Mouse (Mus musculus): ENCODE measurements around the gene Zc3hc1.
A peak's percentile ranks its signal among the peaks of the same experiment; 100 is the strongest.

Zc3hc1 gene

DNA sequence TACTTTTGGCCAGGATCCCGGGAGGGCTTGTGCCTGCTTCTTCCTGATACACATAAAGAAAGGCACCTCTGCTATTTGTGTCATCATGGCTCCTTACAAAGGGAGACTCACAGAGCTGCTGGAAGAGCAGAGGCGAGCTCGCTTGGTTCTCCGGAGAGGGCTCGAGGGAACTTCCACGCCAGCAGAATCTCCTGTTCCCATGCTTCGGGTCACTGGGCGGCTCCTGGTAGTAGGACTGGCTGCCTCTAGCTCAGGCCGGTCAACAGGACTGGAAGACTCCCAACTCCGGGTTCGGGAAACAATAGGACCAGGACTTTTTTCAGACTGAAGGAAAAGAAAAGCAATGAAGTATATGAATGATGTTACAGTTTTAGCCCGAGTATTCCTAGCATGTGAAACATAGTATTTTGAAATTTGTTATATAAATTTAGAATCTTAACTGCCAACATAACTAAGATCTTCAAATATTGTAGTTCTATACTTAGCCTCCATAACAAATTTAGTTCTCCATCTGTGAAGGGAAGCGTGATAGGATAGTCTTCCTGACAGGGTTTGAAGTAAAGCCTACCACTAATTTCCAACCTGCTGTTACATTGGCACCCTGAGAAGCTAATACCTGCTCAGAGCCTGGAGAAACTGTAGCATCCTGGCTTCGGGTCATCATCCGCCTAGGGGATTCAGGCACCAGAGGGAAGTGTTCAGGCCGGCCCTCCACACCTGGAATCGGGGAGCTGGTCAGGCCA lies 18.0 kb downstream of the Zc3hc1 start:
- no peak for DNase-seq (ENCODE audit: low spot score)

DNA sequence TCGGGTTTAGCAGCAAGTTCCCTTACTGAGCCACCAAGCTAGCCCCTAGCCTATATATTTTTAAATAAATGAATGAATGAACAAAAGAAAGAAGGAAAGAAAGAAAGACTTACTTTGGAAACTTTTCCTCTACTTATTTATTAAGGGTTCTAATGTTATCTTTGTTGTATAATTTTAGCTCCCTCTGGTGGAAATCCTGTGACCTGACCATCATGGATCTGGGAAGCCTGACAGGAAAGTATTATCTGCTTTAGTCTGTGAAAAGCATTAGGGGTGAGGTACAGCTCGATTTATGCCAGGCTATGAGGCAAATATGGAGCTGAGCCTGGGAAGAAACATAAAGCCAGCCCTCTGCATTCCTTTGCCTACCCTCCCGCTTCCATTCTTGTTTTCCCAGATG lies 21.5 kb downstream of the Zc3hc1 start:
- DNase-seq (ENCODE audit: low spot score) = peak; percentile 55

DNA sequence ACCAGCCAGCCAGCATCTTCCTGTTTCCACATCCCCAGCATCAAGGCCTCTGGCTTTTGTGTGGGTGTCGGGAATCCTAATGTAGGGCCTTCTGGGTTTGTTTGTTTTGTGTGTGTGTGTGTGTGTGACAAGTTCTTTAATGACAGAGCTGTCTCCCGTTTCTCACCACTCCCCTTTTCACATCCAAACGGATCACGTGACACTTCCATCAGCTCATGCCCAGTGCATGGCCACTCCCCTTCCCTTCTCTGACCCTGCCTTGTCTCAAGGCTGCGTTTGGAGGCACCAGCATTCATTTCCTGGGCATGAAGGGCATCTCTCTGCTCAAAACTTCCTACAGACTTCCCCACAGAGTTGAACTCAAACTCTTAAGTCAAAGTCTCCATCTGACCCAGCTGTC lies 27.0 kb downstream of the Zc3hc1 start:
- DNase-seq (ENCODE audit: low spot score) = no peak

DNA sequence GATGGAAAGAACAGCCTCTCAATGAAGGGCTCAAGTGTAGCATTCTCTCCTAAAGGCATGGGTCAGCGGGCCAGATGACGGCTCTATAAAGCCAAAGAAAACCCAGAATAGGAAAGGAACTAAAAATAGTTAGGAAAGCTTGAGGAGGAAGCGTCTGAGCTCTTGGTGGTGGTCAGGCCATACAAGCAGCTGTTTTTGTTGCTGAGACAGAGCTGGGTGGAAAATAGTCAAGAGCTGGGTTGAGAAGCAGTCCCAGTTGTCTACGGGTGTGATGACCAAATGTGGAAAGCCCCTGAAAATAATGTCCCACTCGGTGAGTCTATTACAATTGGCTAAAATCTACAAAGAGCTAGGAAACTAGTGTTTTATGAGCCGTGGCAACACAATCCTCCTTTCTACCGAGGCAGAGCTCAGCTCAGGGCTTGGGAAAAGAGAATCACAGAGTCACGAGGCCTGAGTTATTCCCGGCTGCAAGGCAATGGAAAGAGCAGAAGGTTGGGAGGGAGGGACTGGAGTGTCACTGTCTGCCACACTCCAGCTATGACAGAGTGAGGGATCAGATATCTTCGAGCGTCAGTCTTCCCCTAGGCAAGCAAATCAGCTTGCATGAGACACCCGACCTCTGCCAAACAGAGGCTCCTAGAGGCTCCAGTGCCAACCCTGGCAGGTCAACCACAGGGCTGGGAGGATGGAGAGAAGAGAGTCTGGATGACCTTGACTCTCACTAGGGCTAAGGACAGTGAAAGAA lies 30.9 kb downstream of the Zc3hc1 start:
- DNase-seq (ENCODE audit: low spot score) = no peak

DNA sequence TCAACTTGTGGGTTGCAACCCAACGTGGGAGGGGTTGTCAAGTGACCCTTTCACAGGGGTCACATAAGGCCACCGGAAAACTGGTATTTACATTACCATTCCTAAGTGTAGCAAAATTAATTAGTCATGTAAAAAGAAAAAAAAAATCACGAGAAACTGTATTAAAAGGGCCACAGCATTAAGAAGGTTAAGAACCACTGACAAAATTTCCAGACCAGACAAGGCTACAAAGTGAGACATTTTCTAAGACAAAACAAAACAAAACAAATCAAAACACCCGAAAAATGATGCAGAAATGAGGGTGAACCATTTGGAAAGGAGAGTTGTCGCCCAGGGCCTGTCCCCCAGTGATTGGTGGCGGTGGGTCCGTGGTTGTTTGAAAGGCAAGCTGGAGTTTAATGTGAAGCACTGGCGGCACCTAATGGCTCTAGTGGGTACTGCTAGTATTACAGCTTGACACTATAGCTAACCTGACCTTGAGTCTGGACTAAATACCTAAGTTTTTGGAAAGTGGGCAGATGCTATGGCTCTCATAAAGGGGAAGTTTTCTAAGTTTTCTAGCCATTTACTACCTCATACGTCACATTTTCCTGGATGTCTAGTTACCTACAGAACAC lies 33.2 kb downstream of the Zc3hc1 start:
- peak; percentile 91 for DNase-seq (ENCODE audit: low spot score)

DNA sequence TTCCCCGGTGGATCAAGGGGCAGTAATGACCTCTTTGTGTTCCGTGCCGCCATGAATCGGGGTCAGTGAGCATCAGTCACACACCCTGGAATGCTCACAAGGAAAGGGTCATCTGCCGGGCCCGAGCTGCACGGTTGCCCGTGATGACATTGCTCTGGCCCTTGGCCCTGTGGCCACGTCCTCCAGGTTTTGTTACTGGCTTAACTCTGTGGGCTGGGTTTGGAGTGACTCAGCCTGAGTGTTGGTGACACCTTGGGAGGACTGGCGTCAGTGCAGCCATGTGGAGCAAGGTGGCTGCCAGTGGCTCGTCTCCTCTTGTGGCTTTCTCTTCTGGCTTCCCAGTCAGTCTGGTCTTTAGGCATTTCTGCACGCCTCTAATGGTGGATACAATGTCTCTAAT lies 34.1 kb downstream of the Zc3hc1 start:
- DNase-seq (ENCODE audit: low spot score) = no peak

DNA sequence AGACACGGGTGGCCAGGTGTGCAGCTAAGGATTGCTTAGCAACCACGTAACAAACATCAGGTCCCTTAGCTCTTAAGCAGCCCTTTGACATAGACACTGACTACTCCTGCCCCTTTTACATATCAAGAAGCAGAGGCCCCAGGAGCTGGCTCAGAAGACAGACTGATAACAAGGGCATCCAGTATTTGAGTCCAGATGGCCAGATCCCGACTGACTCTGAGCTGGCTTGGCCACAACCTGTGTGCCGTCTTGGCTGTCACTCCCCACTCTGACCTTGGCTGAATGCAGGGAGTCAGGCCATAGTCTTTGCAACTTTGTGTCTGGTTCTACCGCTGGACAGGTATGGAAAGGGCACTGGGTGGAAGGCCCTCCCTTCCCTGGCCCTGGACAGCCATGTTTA lies 34.7 kb downstream of the Zc3hc1 start:
- no peak for DNase-seq (ENCODE audit: low spot score)

DNA sequence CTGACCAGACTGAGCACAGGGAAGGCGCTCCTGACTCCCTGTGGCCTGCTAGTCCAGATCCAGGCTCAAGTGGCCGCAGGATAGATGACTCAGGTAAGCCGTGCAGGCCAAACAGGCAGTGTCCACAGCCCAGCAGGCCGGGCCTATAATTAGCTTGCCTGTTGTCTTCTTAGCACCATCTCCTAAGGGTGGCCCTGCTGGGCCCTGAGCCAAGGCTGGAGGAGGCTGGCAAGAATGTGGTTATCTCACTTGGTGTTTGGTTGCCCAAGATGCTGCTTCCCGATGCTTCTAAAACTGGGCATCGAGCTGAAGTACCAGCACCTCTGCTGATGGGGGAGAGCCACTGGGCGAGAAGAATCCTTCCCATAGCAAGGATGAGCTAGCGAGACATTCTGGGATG lies 35.1 kb downstream of the Zc3hc1 start:
- DNase-seq (ENCODE audit: low spot score) = no peak

DNA sequence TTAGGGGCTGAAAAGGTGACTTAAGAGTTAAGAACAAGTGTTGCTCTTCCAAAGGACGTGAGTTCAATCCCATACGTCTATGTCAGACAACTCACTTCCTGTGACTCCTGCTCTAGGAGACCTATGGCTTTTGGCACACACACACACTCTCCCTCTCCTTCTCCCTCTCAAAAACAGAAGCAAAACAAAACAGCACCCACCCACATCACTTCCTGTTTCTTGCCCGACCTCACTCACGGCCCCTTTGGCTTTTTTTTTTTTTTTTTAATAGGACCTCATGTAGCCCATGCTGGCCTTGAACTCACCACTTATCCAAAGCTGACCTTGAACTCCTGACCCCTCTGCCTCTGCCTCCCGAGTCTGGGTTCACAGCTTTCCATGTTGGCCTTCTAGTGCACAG lies 36.1 kb downstream of the Zc3hc1 start:
- DNase-seq (ENCODE audit: low spot score) = no peak

DNA sequence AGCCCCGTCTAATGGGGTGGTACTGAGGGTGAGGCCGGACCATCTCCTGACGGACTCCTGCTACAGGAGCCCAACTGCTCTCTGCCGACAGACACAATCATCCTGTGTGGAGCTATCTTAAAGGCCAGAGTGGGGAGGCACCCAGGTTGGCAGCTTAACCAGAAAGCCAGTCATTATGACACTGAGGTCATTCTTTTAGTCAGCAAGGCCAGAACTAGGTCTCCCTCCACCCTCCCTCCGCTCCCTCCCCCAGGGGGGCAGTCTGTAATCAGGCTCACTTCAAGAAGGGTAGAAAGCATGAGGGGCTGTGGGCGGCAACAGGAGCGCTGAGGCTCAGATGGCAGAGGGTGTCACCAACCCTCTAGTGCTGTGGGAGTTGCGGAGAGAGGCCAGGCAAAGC lies 37.2 kb downstream of the Zc3hc1 start:
- no peak for DNase-seq (ENCODE audit: low spot score)

DNA sequence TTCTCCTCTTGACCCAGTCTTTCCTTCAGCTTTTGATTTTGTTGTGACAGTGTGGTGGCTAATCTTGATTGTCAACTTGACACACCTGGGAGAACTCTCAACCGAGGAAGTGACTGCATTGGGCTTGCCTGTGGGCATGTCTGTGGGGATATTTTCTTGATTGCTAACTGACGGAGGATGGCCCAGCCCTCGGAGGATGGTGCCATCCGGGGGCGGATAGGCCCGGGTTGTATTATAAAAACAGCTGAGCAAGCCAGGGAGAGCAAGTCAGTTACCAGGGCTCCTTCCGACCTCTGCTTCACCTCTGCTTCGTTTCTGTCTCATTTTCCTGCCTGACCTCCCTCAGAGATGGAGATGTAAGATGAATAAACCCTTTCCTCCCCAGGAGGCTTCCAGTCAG lies 38.1 kb downstream of the Zc3hc1 start:
- no peak for DNase-seq (ENCODE audit: low spot score)

DNA sequence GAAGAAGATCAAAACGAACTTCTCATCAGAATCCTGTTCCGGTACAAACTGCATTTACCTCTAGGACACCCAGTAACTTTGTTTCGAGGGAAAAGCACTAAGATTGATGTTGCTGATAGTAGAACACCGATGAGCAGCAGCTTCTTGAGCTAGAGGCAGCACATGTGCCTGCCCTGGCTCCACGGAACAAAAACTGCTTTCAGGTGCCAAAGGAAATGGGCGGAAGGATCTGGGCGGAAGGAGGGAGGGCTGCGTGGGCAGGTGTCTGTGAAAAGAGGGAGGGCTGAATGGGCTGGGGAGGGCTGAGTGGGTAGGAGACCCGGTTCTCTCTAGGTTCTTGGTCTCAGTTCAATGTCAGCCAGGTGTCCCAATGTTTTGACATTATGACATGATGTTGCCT lies 39.5 kb downstream of the Zc3hc1 start:
- DNase-seq (ENCODE audit: low spot score) = no peak

DNA sequence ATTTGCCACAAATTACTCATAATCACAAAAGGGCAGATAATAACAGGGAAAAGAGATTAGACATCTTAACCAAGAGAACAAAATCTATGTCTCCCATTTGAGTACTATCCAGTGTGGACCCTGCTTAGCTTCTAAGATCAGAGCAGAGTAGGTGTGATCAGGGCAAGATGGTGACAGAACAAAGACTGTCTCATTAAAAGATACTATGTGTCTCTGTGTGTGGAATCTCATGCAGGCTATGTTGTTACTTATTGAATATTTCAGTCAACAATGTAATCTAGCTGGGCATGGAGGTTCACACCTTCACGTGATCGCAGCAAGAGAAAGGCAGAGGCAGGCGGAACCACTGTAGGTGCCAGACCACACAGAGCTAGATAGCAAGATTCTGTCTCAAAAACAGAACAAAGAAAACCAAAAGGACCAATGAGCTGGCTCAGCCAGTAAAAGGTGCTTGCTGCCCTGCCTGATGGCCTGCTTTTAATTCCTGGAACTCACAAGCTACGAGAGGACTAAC lies 43.5 kb downstream of the Zc3hc1 start:
- no peak for DNase-seq (ENCODE audit: low spot score)

DNA sequence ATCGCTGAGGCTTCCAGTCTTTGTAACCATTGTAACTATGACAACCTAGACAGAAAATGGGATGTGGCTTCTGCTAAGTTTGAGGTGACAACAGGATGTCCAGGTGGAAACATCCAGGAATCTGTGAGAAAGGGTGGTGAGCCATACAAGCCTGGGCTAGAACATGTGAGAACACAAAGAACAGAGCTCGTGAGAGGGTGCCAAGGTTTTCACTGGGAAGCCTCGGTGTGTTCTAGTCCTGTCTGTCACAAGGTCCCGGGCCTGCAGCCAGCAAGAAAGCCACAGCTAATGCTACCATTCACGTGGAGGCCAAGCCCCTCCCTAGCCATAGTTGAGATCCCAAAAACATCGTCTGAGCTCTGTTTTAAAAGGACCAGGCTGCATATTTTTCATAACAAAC lies 44.1 kb downstream of the Zc3hc1 start:
- peak; percentile 89 for DNase-seq (ENCODE audit: low spot score)

DNA sequence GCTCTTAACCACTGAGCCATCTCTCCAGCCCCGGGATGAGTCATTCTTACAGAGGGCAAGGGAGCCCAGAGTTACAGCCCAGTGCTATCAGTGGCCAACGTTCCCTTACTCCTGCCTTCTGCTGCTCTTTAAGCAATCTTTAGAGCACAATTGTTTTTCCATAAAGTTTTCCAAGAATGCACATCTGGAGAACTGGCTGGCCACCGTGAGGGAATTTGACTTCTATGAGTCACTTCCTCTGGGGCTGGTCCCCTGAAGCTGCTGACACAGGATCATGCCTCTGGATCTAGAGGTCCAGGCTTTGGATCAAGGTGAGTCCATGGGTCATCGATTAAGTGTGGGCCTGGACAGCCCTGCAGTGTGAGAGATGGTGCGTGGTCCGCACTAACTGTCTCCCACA lies 46.8 kb downstream of the Zc3hc1 start:
- DNase-seq (ENCODE audit: low spot score) = peak; percentile 79

DNA sequence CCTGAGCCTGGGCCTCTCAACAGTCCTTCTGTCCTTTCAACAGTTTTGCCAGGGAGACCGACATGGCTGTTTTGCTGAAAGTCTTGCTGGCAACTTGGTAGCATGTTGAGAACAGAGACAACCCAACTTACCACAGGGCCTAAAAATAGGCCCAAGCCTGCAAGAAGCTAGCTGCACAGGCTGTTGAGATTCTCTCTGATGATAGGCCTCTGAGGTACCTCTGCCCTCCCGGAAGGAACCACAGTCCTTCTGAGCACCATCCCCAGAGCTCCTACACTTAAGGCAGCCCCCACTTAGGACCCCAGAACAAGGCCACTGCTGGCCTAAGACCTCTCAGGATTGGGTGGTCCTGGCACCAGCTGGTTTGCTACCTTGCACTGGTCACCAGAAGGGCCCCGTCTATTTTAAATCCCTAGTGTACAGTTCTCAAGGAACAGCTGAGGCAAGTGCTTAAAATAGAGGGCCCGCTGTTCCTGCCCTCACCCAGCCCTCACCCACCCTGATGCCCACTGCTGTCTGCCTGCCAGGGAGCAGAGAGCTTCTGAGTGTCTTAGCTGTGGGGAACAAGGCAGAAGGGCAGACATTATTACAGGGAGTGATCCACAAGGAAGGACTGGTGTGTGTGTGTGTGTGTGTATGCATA lies 50.5 kb downstream of the Zc3hc1 start:
- no peak for DNase-seq (ENCODE audit: low spot score)

DNA sequence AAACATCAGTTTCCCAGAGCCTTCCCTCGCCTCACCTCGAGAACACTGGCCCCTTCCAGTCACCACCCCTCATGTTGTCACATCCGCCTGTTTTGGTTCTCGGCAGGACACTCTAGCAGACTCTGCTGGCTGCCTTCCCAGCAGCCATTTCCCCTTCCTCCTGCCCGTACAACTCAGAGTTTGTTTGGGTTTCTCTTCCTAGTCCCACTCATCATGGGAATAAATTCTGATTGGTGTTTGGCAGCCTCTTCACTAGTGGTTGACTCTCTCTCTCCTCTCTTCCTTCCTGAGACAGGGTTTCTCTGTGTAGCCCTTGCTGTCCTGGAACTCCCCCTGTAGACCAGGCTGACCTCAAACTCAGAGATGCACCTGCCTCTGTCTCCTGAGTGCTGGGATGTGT lies 53.9 kb downstream of the Zc3hc1 start:
- peak; percentile 55 for DNase-seq (ENCODE audit: low spot score)

DNA sequence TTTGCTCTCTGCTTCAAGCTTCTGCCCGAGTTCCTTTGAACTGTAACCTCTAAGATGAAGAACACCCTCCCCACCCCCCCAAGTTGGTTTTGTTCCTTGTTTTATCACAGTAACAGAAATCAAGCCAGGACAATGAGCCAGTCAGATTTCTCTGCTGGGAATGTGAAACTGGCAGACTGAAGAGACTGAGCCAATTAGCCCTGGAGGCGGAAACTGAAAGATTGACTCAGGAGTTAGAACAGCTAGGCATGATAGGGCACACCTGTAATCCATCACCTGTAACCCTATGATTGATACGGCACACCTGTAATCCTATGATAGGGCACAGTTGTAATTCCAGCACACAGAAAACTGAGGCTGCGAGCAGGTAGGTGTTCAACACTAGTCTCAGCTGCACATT lies 58.6 kb downstream of the Zc3hc1 start:
- no peak for DNase-seq (ENCODE audit: low spot score)

DNA sequence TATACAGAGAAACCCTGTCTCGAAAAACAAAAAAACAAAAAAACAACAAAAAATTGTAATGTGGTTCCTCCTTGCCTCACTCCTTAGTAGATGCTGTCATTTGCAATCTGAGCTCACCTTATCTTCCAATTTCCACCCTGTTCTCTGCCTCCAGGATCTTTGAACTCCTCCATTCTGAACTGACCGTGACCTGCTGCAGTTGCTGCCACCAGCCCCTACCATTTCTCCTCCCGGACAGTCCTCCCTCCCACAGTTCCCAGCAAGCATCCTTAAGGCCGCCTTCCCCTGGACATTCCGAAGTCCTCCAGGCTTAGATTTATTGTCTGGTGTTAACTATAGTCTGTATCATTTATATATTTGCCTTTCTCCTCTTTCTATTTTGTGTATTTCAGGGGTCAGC lies 60.1 kb downstream of the Zc3hc1 start:
- no peak for DNase-seq (ENCODE audit: low spot score)

DNA sequence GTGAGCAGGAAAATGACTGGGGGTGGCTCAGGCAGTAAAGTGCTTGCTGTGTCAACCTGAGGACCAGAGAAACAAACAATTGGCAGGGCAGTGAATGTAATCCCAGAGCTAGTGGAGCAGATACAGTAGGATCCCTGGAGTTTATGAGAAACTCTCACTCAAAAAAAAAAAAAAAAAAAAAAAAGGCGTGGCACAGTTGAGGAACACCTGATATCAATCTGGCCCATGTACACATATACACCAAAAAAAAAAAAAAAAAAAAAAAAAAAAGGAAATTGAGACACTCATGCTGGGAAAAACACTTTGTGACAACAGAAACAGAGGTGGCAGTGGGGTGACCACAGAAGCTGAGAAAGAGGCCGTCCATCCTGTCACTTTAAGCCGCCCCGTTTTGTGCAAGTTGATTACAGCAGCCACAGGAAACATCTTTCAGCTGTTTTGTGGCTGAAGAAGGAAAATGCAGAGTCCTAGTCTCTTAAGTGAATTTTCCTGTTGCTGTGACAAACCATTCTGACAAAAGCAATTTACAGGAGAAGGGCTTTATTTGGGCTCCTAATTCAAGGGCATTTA lies 64.8 kb downstream of the Zc3hc1 start:
- DNase-seq (ENCODE audit: low spot score) = no peak

DNA sequence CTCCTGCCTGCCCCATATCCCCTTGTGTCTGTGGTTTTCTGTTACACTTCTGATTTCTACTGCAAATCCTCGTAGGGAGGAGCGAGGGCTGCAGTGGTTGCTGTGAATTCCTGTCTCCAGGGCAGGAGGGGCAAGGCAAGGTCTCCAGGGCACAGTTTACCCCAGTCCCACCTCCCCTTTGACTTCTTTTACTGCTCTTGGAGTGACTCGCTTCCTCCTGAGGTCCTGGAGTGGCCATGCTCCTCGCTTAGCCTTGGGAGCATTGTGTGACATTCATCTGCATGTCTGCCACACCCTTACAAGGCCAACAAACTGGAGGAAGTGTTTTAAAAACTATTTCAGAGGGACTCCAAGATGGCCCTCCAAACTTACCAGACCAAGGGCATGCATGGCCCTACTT lies 69.8 kb downstream of the Zc3hc1 start:
- no peak for DNase-seq (ENCODE audit: low spot score)

DNA sequence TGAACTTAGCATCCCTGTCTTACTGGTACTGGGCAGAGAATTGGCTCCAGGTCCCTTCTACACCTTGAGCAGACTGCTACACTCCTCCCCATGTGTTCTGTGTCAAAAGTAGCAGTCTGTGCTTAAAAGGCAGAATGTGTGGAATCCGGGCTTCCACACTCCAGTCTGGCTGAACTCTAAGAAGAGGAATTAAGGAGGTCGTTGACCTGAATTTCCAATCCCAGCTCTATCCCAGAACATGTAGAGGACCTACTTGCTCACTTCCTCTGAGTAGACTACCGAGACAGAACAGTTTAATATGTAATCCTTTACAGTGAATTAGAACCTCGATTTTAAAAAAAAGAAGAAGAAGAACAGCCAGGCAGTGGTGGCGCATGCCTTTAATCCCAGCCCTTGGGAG lies 71.6 kb downstream of the Zc3hc1 start:
- no peak for DNase-seq (ENCODE audit: low spot score)

All from adipocyte (in vitro differentiated cells).